11 mouse cellular contexts compared by ENCODE assay signal in genomic region chr16:95352266-95352665, GRCm38 (mm10).
DNase-seq lines count a peak whose midpoint lies in the region; ATAC-seq and TF ChIP-seq lines count a peak whose summit lies in the region.
"Had no signal": no experiment of that assay in that cellular context is flagged by ENCODE, and none has a peak within 500 bp of the region (broad histone marks: within the 10 kb centered on the region; RNA-seq: fewer than 3 reads in every experiment).

No protein-coding gene starts in this region.

- H3K27me3 ChIP-seq in megakaryocyte, embryonic 14.5 days (replicated peaks): peaks cover 21% of the 10 kb centered on the region
- H3K27me3 ChIP-seq in stomach, postnatal 0 days (ENCODE audit: control insufficient read depth, insufficient read depth, low read length): no peaks in the 10 kb centered on the region
- H3K27me3 ChIP-seq: neural tube, embryonic 12.5 days had no signal

- WGBS in stomach, postnatal 0 days: 61% methylated on average over 8 of the region's 8 CpGs

- no peak for TF ChIP-seq CTCF in stomach, postnatal 0 days (IDR thresholded peaks at IDR 0.05; ENCODE audit: low read depth)

- intact Hi-C loops in heart, postnatal 36 days (cut with DNase I): loop anchor here (5.0 kb wide), 2 partner anchors 50 to 85 kb away; no protein-coding TSS in a partner anchor
- intact Hi-C loops in left cerebral cortex, postnatal 36 days (cut with DNase I): loop anchor here (5.0 kb wide), 2 partner anchors 595 to 610 kb away; no protein-coding TSS in a partner anchor

- TF ChIP-seq EP300 in stomach, postnatal 0 days (optimal IDR thresholded peaks at IDR 0.05): no peak

- no peak overlapping the region for H3K9ac ChIP-seq in stomach, postnatal 0 days (ENCODE audit: low read length)
- H3K9ac ChIP-seq: neural tube, embryonic 12.5 days had no signal

- DNase-seq in heart, adult 11 months: peak; percentile 95
- DNase-seq in heart, postnatal 36 days: no peak
- peak; percentile 26 to 52 for DNase-seq in kidney, postnatal 36 days
- no peak for DNase-seq in adrenal gland, postnatal 4 days (ENCODE audit: low spot score in 2 of 2)
- DNase-seq in stomach, postnatal 0 days (ENCODE audit: low spot score): no peak
- DNase-seq in left cerebral cortex, postnatal 36 days (ENCODE audit: low spot score in 2 of 2): no peak
- DNase-seq: cerebellum, adult 9-11 months; thymus, postnatal 25 days had no signal

- H3K36me3 ChIP-seq in megakaryocyte, embryonic 14.5 days (replicated peaks; ENCODE audit: low read length): no peaks in the 10 kb centered on the region
- no peaks in the 10 kb centered on the region for H3K36me3 ChIP-seq in stomach, postnatal 0 days (ENCODE audit: control insufficient read depth, insufficient read depth, low read length)
- H3K36me3 ChIP-seq: neural tube, embryonic 12.5 days had no signal

- peaks cover 62% of the 10 kb centered on the region for H3K4me1 ChIP-seq in megakaryocyte, embryonic 14.5 days
- H3K4me1 ChIP-seq in stomach, postnatal 0 days (replicated peaks; ENCODE audit: control insufficient read depth, insufficient read depth): no peaks in the 10 kb centered on the region
- H3K4me1 ChIP-seq: neural tube, embryonic 12.5 days had no signal

- no peak overlapping the region for H3K4me2 ChIP-seq in stomach, postnatal 0 days (replicated peaks; ENCODE audit: low read depth)
- H3K4me2 ChIP-seq: neural tube, embryonic 12.5 days had no signal

- H3K4me3 ChIP-seq in megakaryocyte, embryonic 14.5 days (replicated peaks): peak overlapping the region; percentile 28
- H3K4me3 ChIP-seq in stomach, postnatal 0 days (ENCODE audit: low read depth, low read length): no peak overlapping the region
- H3K4me3 ChIP-seq: neural tube, embryonic 12.5 days had no signal

- H3K9me3 ChIP-seq in megakaryocyte, embryonic 14.5 days: no peaks in the 10 kb centered on the region
- H3K9me3 ChIP-seq in stomach, postnatal 0 days (ENCODE audit: control insufficient read depth, low read length): no peaks in the 10 kb centered on the region
- H3K9me3 ChIP-seq: neural tube, embryonic 12.5 days had no signal

- no peak for ATAC-seq in megakaryocyte, adult 5-6 weeks (ENCODE audit: poor library complexity, severe bottlenecking)
- no peak for ATAC-seq in stomach, postnatal 0 days (ENCODE audit: low FRiP score, low TSS enrichment)

- H3K27ac ChIP-seq in stomach, postnatal 0 days (replicated peaks): no peak overlapping the region
- H3K27ac ChIP-seq: neural tube, embryonic 12.5 days had no signal

Comparison
In these comparisons a context has a peak if more than half of its experiments do, and no peak if none do; other contexts are left out.
1. DNase-seq: peak in heart, adult 11 months (single experiment) and kidney, postnatal 36 days (2 of 2); none in heart, postnatal 36 days (0 of 2), adrenal gland, postnatal 4 days (0 of 2), stomach, postnatal 0 days (single experiment) and left cerebral cortex, postnatal 36 days (0 of 2).